Mouse (Mus musculus): Measurements from ENCODE around the gene Zmat5.

GRCm38 (mm10) chr11:4687027-4687426 is 17.5 kb upstream of the Zmat5 start:
- no peak for TF ChIP-seq POLR2A (IDR thresholded peaks at IDR 0.05; ENCODE audit: low read depth, low read length)
- TF ChIP-seq CTCF (IDR thresholded peaks at IDR 0.05; ENCODE audit: extremely low read depth, insufficient read depth, insufficient read length, insufficient replicate concordance) = no peak
